Mouse (Mus musculus) spleen, postnatal 10 days (tissue): Measurements from ENCODE around the gene Zfp788.
"Not testable (repeated sequence)": the region's sequence is repeated elsewhere in the genome, so short reads cannot be mapped to it uniquely, and the experiment has no call there.

Experiments
- DNase-seq, 2 experiments: peaks; one replicate each; pipeline ENCODE4 v3.0.0; 2021 to 2022; ENCODE audit warnings: low spot score in 2 of 2

The Zfp788 gene

GRCm38 (mm10) chr7:41632409-41633220 lies at the start of gene Zfp788:
Zfp788 (plus strand) TSS chr7:41633203.
- peak; percentile 61 to 84 for DNase-seq

- DNase-seq, result not testable (repeated sequence)
These were observed 45.2 kb upstream of the Zfp788 start for GRCm38 (mm10) chr7:41587831-41588230.

- DNase-seq, result no peak
These were observed 34.4 kb upstream of the Zfp788 start for GRCm38 (mm10) chr7:41598615-41599014.

GRCm38 (mm10) chr7:41599034-41599813 lies 33.8 kb upstream of the Zfp788 start, which contains the start of gene 2610021A01Rik:
2610021A01Rik (plus strand) TSS chr7:41599230.
- DNase-seq, result peak; percentile 59 to 88

GRCm38 (mm10) chr7:41599932-41600548 lies 33.0 kb upstream of the Zfp788 start:
- DNase-seq, result no peak

- DNase-seq, result no peak
These were observed 21.3 kb upstream of the Zfp788 start for GRCm38 (mm10) chr7:41611654-41612053.

GRCm38 (mm10) chr7:41616241-41616640 lies 16.8 kb upstream of the Zfp788 start:
- not testable (repeated sequence) for DNase-seq

- peak; percentile 71 to 84 for DNase-seq
These were observed 400 bp downstream of the Zfp788 start for GRCm38 (mm10) chr7:41633221-41633984.

GRCm38 (mm10) chr7:41674326-41674725 lies 41.3 kb downstream of the Zfp788 start:
- not testable (repeated sequence) for DNase-seq
